Mouse (Mus musculus) layer of hippocampus, adult 11-12 months (tissue): ENCODE measurements around the gene Zic4.

ENCODE experiments used
- DNase-seq: peaks from one replicate; pipeline ENCODE4 v3.0.0; 2022; ENCODE audit warnings: low spot score

Gene Zic4

DNA sequence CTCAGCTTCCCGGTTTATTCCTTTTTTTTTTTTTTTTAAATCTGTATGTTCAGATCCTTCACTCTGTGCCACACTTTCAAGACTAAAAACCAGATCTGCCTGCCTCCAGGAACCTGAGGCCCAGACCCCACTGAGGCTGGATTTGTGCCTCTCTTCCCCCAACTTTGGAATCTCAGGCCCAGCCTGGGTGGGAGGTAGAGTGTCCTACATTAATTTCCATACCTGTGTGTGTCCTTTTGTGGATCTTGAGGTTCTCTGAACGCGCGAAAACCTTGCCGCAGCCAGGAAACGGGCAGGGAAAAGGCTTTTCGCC is 1.6 kb downstream of the Zic4 start:
- no peak for DNase-seq

GRCm38 (mm10) chr9:91364127-91364970 is 2.1 kb downstream of the Zic4 start:
- no peak for DNase-seq

GRCm38 (mm10) chr9:91364971-91365501 is 2.8 kb downstream of the Zic4 start:
- no peak for DNase-seq

- no peak for DNase-seq
Observed at GRCm38 (mm10) chr9:91365664-91366063, 3.5 kb downstream of the Zic4 start, which contains the start of gene Zic1. Gene Zic1, minus strand, starts transcription at chr9:91365810.

DNA sequence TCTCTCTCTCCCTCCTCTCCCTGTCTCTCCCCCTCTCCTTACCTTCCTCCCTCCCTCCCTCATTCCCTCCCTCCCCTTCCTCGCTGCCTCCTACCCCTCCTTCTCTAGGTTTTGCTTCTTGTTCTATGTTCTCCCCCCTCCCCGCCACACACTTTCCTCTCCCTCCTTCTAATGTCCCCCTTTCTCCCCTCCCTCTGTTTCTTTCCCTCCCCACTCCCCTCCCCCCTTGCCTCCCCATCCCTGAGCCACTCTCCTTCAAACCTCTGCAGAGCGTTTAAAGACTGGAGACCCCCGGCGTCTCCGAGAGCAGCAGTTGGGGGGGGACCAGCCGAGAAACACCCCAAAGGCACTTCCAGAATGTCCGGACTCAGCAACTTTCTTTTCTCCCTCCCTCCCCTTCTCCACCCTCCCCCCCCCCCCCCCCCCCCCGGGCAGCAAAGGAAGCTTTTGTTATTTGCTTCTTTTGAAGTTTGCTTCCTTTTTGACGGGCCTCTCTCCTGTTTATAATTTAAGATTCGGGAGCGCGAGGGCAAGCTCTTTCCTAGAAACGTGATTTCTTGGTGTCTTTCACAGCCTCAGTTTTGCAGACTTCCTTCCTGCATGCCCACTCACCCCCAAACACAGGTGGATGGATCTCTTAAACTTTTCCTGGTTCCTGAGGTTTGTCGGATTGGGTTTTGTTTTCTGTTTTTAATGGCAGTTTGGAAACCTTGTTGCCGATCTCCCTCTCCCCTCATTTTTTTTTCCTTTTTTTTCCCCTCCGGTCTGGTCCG is 4.2 kb downstream of the Zic4 start:
- DNase-seq: no peak

DNA sequence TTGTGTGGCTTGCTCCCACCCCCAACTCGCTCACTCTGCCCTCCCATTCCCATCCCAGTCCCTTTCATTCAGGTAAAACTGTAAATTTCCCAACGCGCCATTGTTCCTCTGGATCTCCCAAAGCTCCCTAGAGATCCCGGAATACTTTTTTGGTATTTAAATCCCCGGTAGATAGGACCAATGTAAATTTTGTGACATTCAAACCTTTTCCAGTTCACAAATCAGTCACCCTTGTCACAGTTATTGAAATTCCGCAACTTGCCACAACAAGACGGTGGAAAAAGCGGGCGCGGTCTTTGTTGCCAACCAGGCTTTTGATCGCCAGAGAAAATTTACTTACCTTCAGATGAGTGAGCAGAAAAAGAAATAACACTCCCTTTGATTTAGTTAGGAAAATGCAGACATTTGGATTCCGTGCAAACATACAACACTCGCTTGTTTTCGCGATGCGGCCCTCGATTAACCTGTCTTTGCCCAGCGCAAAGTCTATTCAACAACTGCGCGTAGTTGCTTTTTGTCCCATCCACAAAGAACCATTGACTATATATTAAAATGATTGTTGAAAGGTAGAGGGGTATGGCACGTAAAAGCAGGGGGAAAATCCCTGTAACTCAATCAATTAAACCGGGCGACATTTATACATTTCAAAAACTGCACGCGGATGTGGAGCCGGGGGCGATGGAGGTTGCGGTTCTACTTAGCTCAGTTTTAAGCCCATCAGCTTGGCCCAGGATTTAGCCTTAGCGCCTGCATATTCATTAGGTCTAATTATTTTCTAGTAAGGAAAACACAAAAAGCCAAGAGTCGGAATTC is 5.0 kb downstream of the Zic4 start:
- DNase-seq: no peak

DNA sequence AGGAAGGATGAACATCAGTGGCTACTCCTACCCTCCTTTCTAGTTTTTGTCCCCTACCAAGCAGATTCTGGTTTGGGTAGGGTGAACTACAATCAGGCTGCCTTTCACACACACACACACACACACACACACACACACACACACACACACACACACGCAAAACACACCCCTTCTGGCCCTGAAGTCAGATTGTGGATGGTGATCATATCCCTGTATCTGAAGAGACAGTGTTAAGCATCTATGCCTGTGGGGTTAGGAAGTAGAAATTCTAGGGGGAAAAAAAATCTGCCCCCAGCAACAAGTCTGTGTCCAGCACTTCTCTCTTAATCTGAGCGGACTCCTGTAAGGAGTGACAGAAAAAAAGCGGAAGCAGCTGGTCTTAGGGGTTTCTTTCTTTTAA is 5.9 kb downstream of the Zic4 start:
- no peak for DNase-seq

- DNase-seq: no peak
Observed at GRCm38 (mm10) chr9:91368946-91369292, 6.7 kb downstream of the Zic4 start.

GRCm38 (mm10) chr9:91369293-91369991 is 7.2 kb downstream of the Zic4 start:
- no peak for DNase-seq

GRCm38 (mm10) chr9:91370191-91370708 is 8.0 kb downstream of the Zic4 start:
- no peak for DNase-seq

DNA sequence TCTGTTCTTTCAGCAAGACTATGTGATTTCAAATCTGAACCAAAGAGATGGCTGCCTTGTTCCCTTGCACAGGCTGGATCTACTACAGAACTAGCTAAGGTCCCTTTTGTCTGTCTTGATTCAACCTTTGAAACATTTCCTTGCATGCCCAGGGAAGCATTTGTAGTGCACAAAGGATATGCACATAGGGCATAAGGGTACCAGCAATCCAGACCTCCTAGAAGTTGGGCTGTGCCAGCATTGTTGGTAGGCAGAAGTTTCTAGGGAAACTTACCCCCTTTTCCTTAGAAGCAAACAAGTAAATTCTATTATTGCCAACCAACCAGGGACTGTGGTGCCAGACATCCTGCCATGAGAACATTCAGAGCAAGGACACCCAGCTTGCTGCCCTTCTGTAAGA is 8.8 kb downstream of the Zic4 start:
- DNase-seq: no peak

GRCm38 (mm10) chr9:91371608-91372007 is 9.4 kb downstream of the Zic4 start:
- DNase-seq: no peak

- no peak for DNase-seq
Observed at GRCm38 (mm10) chr9:91373811-91374575, 11.8 kb downstream of the Zic4 start.

DNA sequence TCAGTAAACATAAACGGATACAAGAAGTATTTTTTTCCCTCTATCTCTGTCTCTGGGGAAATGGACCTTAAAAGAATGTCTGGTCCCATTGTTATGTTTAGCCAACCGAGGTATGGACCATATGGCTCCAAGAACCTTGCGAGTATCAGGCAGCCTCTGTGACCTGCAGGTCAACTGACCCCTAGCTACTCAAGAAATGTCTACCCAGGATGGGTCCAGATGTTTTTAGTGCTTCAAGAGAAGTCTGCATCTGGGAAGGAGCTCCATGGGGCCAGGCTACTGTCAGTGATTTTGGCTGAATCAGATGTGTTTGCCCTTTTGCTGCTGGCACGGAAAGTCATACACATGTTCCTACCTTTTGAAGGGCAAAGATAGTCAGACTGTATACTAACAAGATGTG is 12.5 kb downstream of the Zic4 start:
- no peak for DNase-seq

DNA sequence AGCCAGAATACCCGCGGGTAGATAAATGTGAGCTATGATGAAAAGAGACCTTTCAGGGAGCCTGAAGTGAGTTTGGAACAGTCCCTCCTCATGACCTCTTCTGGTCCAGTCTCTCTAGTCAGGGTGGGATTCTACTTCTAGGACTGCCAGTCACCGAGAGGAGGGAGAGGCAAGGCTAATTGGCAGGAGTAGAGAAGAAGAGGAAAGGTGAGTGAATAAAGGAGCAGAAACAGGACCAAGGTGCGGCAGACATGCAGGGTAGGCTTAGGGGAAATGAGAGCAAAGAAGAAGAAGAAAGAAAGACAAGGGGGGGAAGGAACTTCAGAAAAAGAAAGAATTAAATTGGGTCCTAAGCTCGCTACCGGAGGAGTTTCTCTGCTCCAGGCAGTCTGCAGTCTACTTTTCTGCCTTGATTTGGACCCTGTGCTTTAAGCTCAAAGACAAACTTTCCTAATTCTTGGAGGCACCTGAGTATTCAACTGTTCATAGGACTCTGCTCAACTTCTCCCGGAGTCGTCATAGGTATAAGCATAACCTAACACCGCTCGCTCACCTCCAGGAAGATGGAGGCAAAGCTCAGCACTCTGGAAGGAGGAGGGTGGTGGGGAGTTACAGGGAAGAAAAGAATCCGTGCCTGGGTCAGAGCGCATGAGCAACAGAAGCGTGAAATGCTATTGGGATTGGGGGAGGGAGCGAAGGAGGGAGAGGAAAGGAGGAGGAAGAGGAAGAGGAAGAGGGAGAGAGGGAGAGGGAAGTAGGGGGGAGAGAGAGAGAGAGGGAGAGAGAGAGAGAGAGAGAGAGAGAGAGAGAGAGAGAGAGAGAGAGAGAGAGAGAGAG is 15.0 kb downstream of the Zic4 start:
- DNase-seq: no peak

DNA sequence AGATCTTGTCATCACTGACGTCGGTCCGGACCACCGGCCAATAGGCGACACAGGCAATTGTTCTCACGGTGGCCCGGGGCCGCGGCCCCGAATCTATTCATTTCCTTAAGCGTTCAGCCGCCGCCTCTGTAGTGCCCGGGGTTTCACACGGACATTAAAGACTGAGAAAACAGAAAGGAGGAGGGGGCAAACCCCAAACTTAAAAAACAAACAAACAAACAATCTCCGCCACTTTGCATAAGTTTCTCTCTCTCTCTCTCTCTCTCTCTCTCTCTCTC is 15.6 kb downstream of the Zic4 start:
- no peak for DNase-seq

- DNase-seq: no peak
Observed at GRCm38 (mm10) chr9:91378411-91379299, 16.4 kb downstream of the Zic4 start.

GRCm38 (mm10) chr9:91379300-91379635 is 17.1 kb downstream of the Zic4 start:
- DNase-seq: no peak

- no peak for DNase-seq
Observed at GRCm38 (mm10) chr9:91379781-91380457, 17.7 kb downstream of the Zic4 start.
